9 mouse cellular contexts compared by ENCODE assay signal in genomic region chr15:103178137-103178536, GRCm38 (mm10). TPM values are rescaled to one million over a fixed set of nuclear protein-coding genes. Genes with fewer than 3 reads are reported as not detected.
A peak's percentile ranks its signal among the peaks of the same experiment; 100 is the strongest.
DNase-seq lines count a peak whose midpoint lies in the region; ATAC-seq and TF ChIP-seq lines count a peak whose summit lies in the region.
"Had no signal": no experiment of that assay in that cellular context is flagged by ENCODE, and none has a peak within 500 bp of the region (broad histone marks: within the 10 kb centered on the region; RNA-seq: fewer than 3 reads in every experiment).

No protein-coding gene starts in this region.

- H3K4me2 ChIP-seq in neural tube, embryonic 13.5 days: peak overlapping the region; percentile 36; the same call in 1 of the 2 replicates

- intact Hi-C loops in left cerebral cortex, postnatal 10 days (cut with DNase I): no loop called here

- H3K36me3 ChIP-seq in spleen, adult 2 months (ENCODE audit: control insufficient read depth, insufficient read depth, low read length): no peaks in the 10 kb centered on the region
- H3K36me3 ChIP-seq in neural tube, embryonic 13.5 days: no peaks in the 10 kb centered on the region
- H3K36me3 ChIP-seq: heart, embryonic 15.5 days had no signal

- H3K9me3 ChIP-seq in neural tube, embryonic 13.5 days: no peaks in the 10 kb centered on the region
- H3K9me3 ChIP-seq: heart, embryonic 15.5 days had no signal

- TF ChIP-seq CTCF in spleen, adult 2 months (IDR thresholded peaks at IDR 0.05; ENCODE audit: extremely low read depth, insufficient read depth, insufficient read length, insufficient replicate concordance): peak; percentile 68; the same call in 1 of the 2 replicates

- no peak overlapping the region for H3K27ac ChIP-seq in spleen, adult 2 months (ENCODE audit: insufficient read depth, low read length)
- H3K27ac ChIP-seq in neural tube, embryonic 13.5 days (replicated peaks): no peak overlapping the region
- H3K27ac ChIP-seq: heart, embryonic 15.5 days had no signal

- peaks cover 3% of the 10 kb centered on the region; the same call in 1 of the 2 replicates for H3K27me3 ChIP-seq in spleen, adult 2 months (ENCODE audit: control insufficient read depth, insufficient read depth, low read length)
- H3K27me3 ChIP-seq in neural tube, embryonic 13.5 days: peaks cover 15% of the 10 kb centered on the region

- no peak for ATAC-seq in cerebellum, adult (ENCODE audit: insufficient number of reproducible peaks, low FRiP score, low TSS enrichment)
- no peak for ATAC-seq in neural tube, embryonic 13.5 days (ENCODE audit: low read depth)

- DNase-seq in cerebellum, postnatal 10 days: peak; percentile 59 to 71
- peak in 1 of 2 experiments; percentile 33 for DNase-seq in spleen, adult 2 months (ENCODE audit: low read depth in 1 of 2, low spot score in 2 of 2)
- DNase-seq in spleen, adult 12 weeks (ENCODE audit: low spot score): no peak
- DNase-seq in kidney, postnatal 25 days: peak; percentile 41 to 54
- no peak for DNase-seq in right cerebral cortex, postnatal 25 days
- DNase-seq in left cerebral cortex, postnatal 10 days (ENCODE audit: extremely low spot score in 1 of 2, low spot score in 2 of 2): no peak

- no peak overlapping the region for H3K9ac ChIP-seq in neural tube, embryonic 13.5 days
- H3K9ac ChIP-seq: heart, embryonic 15.5 days had no signal

- no peak for TF ChIP-seq POLR2A in spleen, adult 2 months (IDR thresholded peaks at IDR 0.05; ENCODE audit: low read depth, low read length)

- no peak overlapping the region for H3K4me3 ChIP-seq in spleen, adult 2 months (ENCODE audit: extremely low read depth, insufficient read depth, insufficient read length)
- H3K4me3 ChIP-seq in neural tube, embryonic 13.5 days: no peak overlapping the region
- H3K4me3 ChIP-seq: heart, embryonic 15.5 days had no signal

- H3K4me1 ChIP-seq in spleen, adult 2 months (ENCODE audit: control insufficient read depth, insufficient read depth, insufficient read length): peaks cover 3% of the 10 kb centered on the region
- peaks cover 48% of the 10 kb centered on the region for H3K4me1 ChIP-seq in neural tube, embryonic 13.5 days (replicated peaks)

- 6% methylated on average over 12 of the region's 12 CpGs for WGBS in spleen, adult 2 months
- WGBS in neural tube, embryonic 13.5 days: 7% methylated on average over 12 of the region's 12 CpGs

RNA-seq across cellular contexts. Expression of gene Smug1, which starts 11.2 kb away (rescaled TPM):
- polyA plus RNA-seq in spleen, adult 2 months (2012; rRNA removed): 10.6 and 12.5 TPM in 2 replicates
- polyA plus RNA-seq in neural tube, embryonic 13.5 days (2015; fragmentation: Nextera tagmentation; extraction: Ambion mirVana): 36.1 and 41.0 TPM in 2 replicates
- total RNA-seq in left cerebral cortex, postnatal 10 days (2021): 10 to 100 TPM; 17.5 to 18.2 TPM

Comparison
In these comparisons a context has a peak if more than half of its experiments do, and no peak if none do; other contexts are left out.
1. DNase-seq: peak in cerebellum, postnatal 10 days (2 of 2) and kidney, postnatal 25 days (2 of 2); none in spleen, adult 12 weeks (single experiment), right cerebral cortex, postnatal 25 days (single experiment) and left cerebral cortex, postnatal 10 days (0 of 2).